ENCODE assay signal across 8 mouse cellular contexts in genomic region chr2:152789591-152789999, GRCm38 (mm10). TPM values are rescaled to one million over a fixed set of nuclear protein-coding genes. Genes with fewer than 3 reads are reported as not detected.
DNase-seq lines count a peak whose midpoint lies in the region; ATAC-seq lines count a peak whose summit lies in the region.

No protein-coding gene starts in this region.

- H3K4me2 ChIP-seq in liver, embryonic 11.5 days: peak overlapping the region; percentile 94
- H3K4me2 ChIP-seq in neural tube, embryonic 14.5 days (ENCODE audit: low read depth, low read length): no peak overlapping the region

- H3K27me3 ChIP-seq in liver, embryonic 11.5 days (replicated peaks; ENCODE audit: control insufficient read depth, insufficient read depth, low read length): no peaks in the 10 kb centered on the region
- H3K27me3 ChIP-seq in neural tube, embryonic 14.5 days (ENCODE audit: control insufficient read depth, insufficient read depth, low read length): no peaks in the 10 kb centered on the region

- H3K36me3 ChIP-seq in liver, embryonic 11.5 days (ENCODE audit: control insufficient read depth, insufficient read depth, low read length): 0 out of 2 replicates have a peak, but pooled peaks cover 3% of the 10 kb centered on the region
- H3K36me3 ChIP-seq in neural tube, embryonic 14.5 days (ENCODE audit: control insufficient read depth, insufficient read depth, low read length): no peaks in the 10 kb centered on the region

- intact Hi-C loops in heart, postnatal 14 days (cut with DNase I): no loop called here

- peaks cover 89% of the 10 kb centered on the region for H3K4me1 ChIP-seq in liver, embryonic 11.5 days (replicated peaks; ENCODE audit: control insufficient read depth, insufficient read depth, low read length)
- H3K4me1 ChIP-seq in neural tube, embryonic 14.5 days (ENCODE audit: control insufficient read depth, insufficient read depth, low read length): peaks cover 7% of the 10 kb centered on the region

- peak overlapping the region; percentile 35 for H3K4me3 ChIP-seq in liver, embryonic 11.5 days (ENCODE audit: low read depth, low read length)
- H3K4me3 ChIP-seq in neural tube, embryonic 14.5 days (ENCODE audit: low read depth, low read length): no peak overlapping the region

- H3K27ac ChIP-seq in liver, embryonic 11.5 days (ENCODE audit: low read depth, low read length): peak overlapping the region; percentile 100
- peak overlapping the region; percentile 52 for H3K27ac ChIP-seq in neural tube, embryonic 14.5 days (ENCODE audit: low read depth, low read length)

- DNase-seq in adrenal gland, postnatal 25 days: peak; percentile 9
- no peak for DNase-seq in adrenal gland, adult 18-20 months (ENCODE audit: low spot score in 2 of 2)
- DNase-seq in c-Kit-positive CD71-negative TER-119-negative erythroid progenitor cells, embryonic 14.5 days (ENCODE audit: low read depth): peak; percentile 79
- DNase-seq in heart, postnatal 14 days: peak; percentile 62 to 63
- peak; percentile 73 for DNase-seq in liver, embryonic 11.5 days (ENCODE audit: low spot score)
- DNase-seq in urinary bladder, postnatal 25 days (ENCODE audit: low spot score): no peak
- no peak for DNase-seq in layer of hippocampus, adult 18-20 months (ENCODE audit: low spot score in 2 of 2)

- H3K9ac ChIP-seq in liver, embryonic 11.5 days (ENCODE audit: low read depth, low read length): peak overlapping the region; percentile 72
- no peak overlapping the region for H3K9ac ChIP-seq in neural tube, embryonic 14.5 days (replicated peaks; ENCODE audit: low read depth, low read length)

- H3K9me3 ChIP-seq in liver, embryonic 11.5 days (ENCODE audit: control insufficient read depth, low read length): no peaks in the 10 kb centered on the region
- H3K9me3 ChIP-seq in neural tube, embryonic 14.5 days (ENCODE audit: control insufficient read depth, low read length): no peaks in the 10 kb centered on the region

- 8% methylated on average over 4 of the region's 4 CpGs for WGBS in liver, embryonic 11.5 days
- WGBS in neural tube, embryonic 14.5 days: 65% methylated on average over 4 of the region's 4 CpGs

- ATAC-seq in liver, embryonic 11.5 days (replicated peaks; ENCODE audit: low FRiP score): peak; percentile 92
- no peak for ATAC-seq in neural tube, embryonic 14.5 days (ENCODE audit: low read depth)

RNA-seq across cellular contexts. Expression of gene Cox4i2, which starts 35.6 kb away (rescaled TPM):
- total RNA-seq in adrenal gland, postnatal 25 days (2021): 4.2 and 4.3 TPM in 2 replicates
- total RNA-seq in adrenal gland, adult 18-20 months (2021): 1 to 10 TPM; 2.5 to 3.8 TPM
- total RNA-seq in heart, postnatal 14 days (2021): 10 to 100 TPM; 17.8 to 19.1 TPM
- 6.7 and 8.5 TPM in 2 replicates for polyA plus RNA-seq in liver, embryonic 11.5 days (2014; fragmentation: Nextera tagmentation; extraction: Ambion mirVana)
- polyA plus RNA-seq in neural tube, embryonic 14.5 days (2014; fragmentation: Nextera tagmentation; extraction: Ambion mirVana): 3.6 and 4.5 TPM in 2 replicates
- total RNA-seq in layer of hippocampus, adult 18-20 months (2021): 1 to 10 TPM; 1.1 to 2.3 TPM

RNA-seq across cellular contexts. Expression of gene Bcl2l1, which starts 41.9 kb away (rescaled TPM):
- 48.9 and 61.8 TPM in 2 replicates for total RNA-seq in adrenal gland, postnatal 25 days (2021)
- total RNA-seq in adrenal gland, adult 18-20 months (2021): 10 to 100 TPM; 63.6 to 73.5 TPM
- 10 to 100 TPM; 79.8 to 92.2 TPM for total RNA-seq in heart, postnatal 14 days (2021)
- polyA plus RNA-seq in liver, embryonic 11.5 days (2014; fragmentation: Nextera tagmentation; extraction: Ambion mirVana): 61.7 and 69.3 TPM in 2 replicates
- polyA plus RNA-seq in neural tube, embryonic 14.5 days (2014; fragmentation: Nextera tagmentation; extraction: Ambion mirVana): 142 and 159 TPM in 2 replicates
- 100 to 1,000 TPM; 134 to 146 TPM for total RNA-seq in layer of hippocampus, adult 18-20 months (2021)

RNA-seq across cellular contexts. Expression of gene Id1, which starts 53.5 kb away (rescaled TPM):
- total RNA-seq in adrenal gland, postnatal 25 days (2021): 73.3 and 81.1 TPM in 2 replicates
- 10 to 100 TPM; 51.8 to 93.4 TPM for total RNA-seq in adrenal gland, adult 18-20 months (2021)
- 10 to 100 TPM; 82.1 to 85.3 TPM for total RNA-seq in heart, postnatal 14 days (2021)
- 52.7 and 56.3 TPM in 2 replicates for polyA plus RNA-seq in liver, embryonic 11.5 days (2014; fragmentation: Nextera tagmentation; extraction: Ambion mirVana)
- 49.9 and 50.4 TPM in 2 replicates for polyA plus RNA-seq in neural tube, embryonic 14.5 days (2014; fragmentation: Nextera tagmentation; extraction: Ambion mirVana)
- 10 to 100 TPM; 19.5 to 22.3 TPM for total RNA-seq in layer of hippocampus, adult 18-20 months (2021)

RNA-seq across cellular contexts. Expression of gene Tpx2, which starts 58.2 kb away (rescaled TPM):
- total RNA-seq in adrenal gland, postnatal 25 days (2021): 9.6 and 13.5 TPM in 2 replicates
- 1 to 10 TPM; 1.2 to 2.3 TPM for total RNA-seq in adrenal gland, adult 18-20 months (2021)
- 1 to 10 TPM; 4.4 to 8.5 TPM for total RNA-seq in heart, postnatal 14 days (2021)
- polyA plus RNA-seq in liver, embryonic 11.5 days (2014; fragmentation: Nextera tagmentation; extraction: Ambion mirVana): 107 and 118 TPM in 2 replicates
- polyA plus RNA-seq in neural tube, embryonic 14.5 days (2014; fragmentation: Nextera tagmentation; extraction: Ambion mirVana): 7.5 and 12.6 TPM in 2 replicates
- 1 to 10 TPM; 1.6 to 1.9 TPM for total RNA-seq in layer of hippocampus, adult 18-20 months (2021)

Comparison
In these comparisons a context has a peak if more than half of its experiments do, and no peak if none do; other contexts are left out.
1. DNase-seq: peak in adrenal gland, postnatal 25 days (single experiment), c-Kit-positive CD71-negative TER-119-negative erythroid progenitor cells, embryonic 14.5 days (single experiment), heart, postnatal 14 days (2 of 2) and liver, embryonic 11.5 days (single experiment); none in adrenal gland, adult 18-20 months (0 of 2), urinary bladder, postnatal 25 days (single experiment) and layer of hippocampus, adult 18-20 months (0 of 2).